Mouse (Mus musculus): Measurements from ENCODE around the gene Vstm4. TPM values are rescaled to one million over a fixed set of nuclear protein-coding genes. Genes with fewer than 3 reads are reported as not detected.

Vstm4 gene
- polyA plus RNA-seq, 1 experiment from 2014 or later = 5.5 TPM

GRCm38 (mm10) chr14:32939217-32939616 lies 82.7 kb downstream of the Vstm4 start:
- no peak for DNase-seq (ENCODE audit: low spot score)
- Histone ChIP-seq H3K27me3 (replicated peaks; ENCODE audit: control insufficient read depth, insufficient read depth, low read length) (no peaks in the 10 kb centered on the region), H3K4me1 (replicated peaks; ENCODE audit: control insufficient read depth, insufficient read depth, low read length) (no peaks in the 10 kb centered on the region), H3K9ac (ENCODE audit: low read depth, low read length) (no peak overlapping the region), H3K4me3 (ENCODE audit: low read depth, low read length) (no peak overlapping the region), H3K27ac (ENCODE audit: low read depth, low read length) (no peak overlapping the region), H3K36me3 (ENCODE audit: control insufficient read depth, insufficient read depth, low read length) (no peaks in the 10 kb centered on the region), H3K4me2 (no peak overlapping the region), H3K9me3 (ENCODE audit: control insufficient read depth, low read length) (no peaks in the 10 kb centered on the region)
- no peak for ATAC-seq (replicated peaks; ENCODE audit: low FRiP score)
- WGBS = 76% methylated on average over 5 of the region's 5 CpGs

- peaks cover 4% of the 10 kb centered on the region; the same call in 1 of the 2 replicates for H3K4me1 ChIP-seq (replicated peaks; ENCODE audit: control insufficient read depth, insufficient read depth, low read length)
Observed at GRCm38 (mm10) chr14:32947512-32947911, 91.0 kb downstream of the Vstm4 start.

GRCm38 (mm10) chr14:32950312-32951301 lies 94.1 kb downstream of the Vstm4 start:
- H3K4me1 ChIP-seq (replicated peaks; ENCODE audit: control insufficient read depth, insufficient read depth, low read length) = peaks cover 4% of the 10 kb centered on the region; the same call in 1 of the 2 replicates
- 68% methylated on average over 20 of the region's 20 CpGs for WGBS
- no peaks in the 10 kb centered on the region for H3K9me3 ChIP-seq (ENCODE audit: control insufficient read depth, low read length)
- no peaks in the 10 kb centered on the region for H3K36me3 ChIP-seq (ENCODE audit: control insufficient read depth, insufficient read depth, low read length)
- DNase-seq (ENCODE audit: low spot score) = no peak
- no peak for ATAC-seq (replicated peaks; ENCODE audit: low FRiP score)
- H3K27ac ChIP-seq (ENCODE audit: low read depth, low read length) = no peak overlapping the region
- no peak overlapping the region for H3K4me3 ChIP-seq (ENCODE audit: low read depth, low read length)
- H3K4me2 ChIP-seq = no peak overlapping the region
- H3K9ac ChIP-seq (ENCODE audit: low read depth, low read length) = no peak overlapping the region
- no peaks in the 10 kb centered on the region; the same call in 1 of the 2 replicates for H3K27me3 ChIP-seq (replicated peaks; ENCODE audit: control insufficient read depth, insufficient read depth, low read length)

More at GRCm38 (mm10) chr14:32947512-32947911, 91.0 kb downstream of the Vstm4 start:
- H3K9ac ChIP-seq (ENCODE audit: low read depth, low read length) = no peak overlapping the region
- no peak overlapping the region for H3K27ac ChIP-seq (ENCODE audit: low read depth, low read length)
- H3K9me3 ChIP-seq (ENCODE audit: control insufficient read depth, low read length) = no peaks in the 10 kb centered on the region
- no peak overlapping the region for H3K4me3 ChIP-seq (ENCODE audit: low read depth, low read length)
- WGBS = 87% methylated on average over 2 of the region's 2 CpGs
- ATAC-seq (replicated peaks; ENCODE audit: low FRiP score) (no peak), DNase-seq (ENCODE audit: low spot score) (no peak)
- no peaks in the 10 kb centered on the region; the same call in 1 of the 2 replicates for H3K27me3 ChIP-seq (replicated peaks; ENCODE audit: control insufficient read depth, insufficient read depth, low read length)
- H3K36me3 ChIP-seq (ENCODE audit: control insufficient read depth, insufficient read depth, low read length) = no peaks in the 10 kb centered on the region
- no peak overlapping the region for H3K4me2 ChIP-seq

GRCm38 (mm10) chr14:32956486-32956885 lies 99.9 kb downstream of the Vstm4 start:
- DNase-seq (ENCODE audit: low spot score) (no peak), ATAC-seq (replicated peaks; ENCODE audit: low FRiP score) (no peak)
- H3K36me3 ChIP-seq (ENCODE audit: control insufficient read depth, insufficient read depth, low read length) = no peaks in the 10 kb centered on the region
- no peak overlapping the region for H3K4me2 ChIP-seq
- H3K27me3 ChIP-seq (replicated peaks; ENCODE audit: control insufficient read depth, insufficient read depth, low read length) = no peaks in the 10 kb centered on the region
- no peak overlapping the region for H3K27ac ChIP-seq (ENCODE audit: low read depth, low read length)
- H3K9ac ChIP-seq (ENCODE audit: low read depth, low read length) = no peak overlapping the region
- WGBS = 74% methylated on average over 8 of the region's 8 CpGs
- peaks cover 4% of the 10 kb centered on the region for H3K4me1 ChIP-seq (replicated peaks; ENCODE audit: control insufficient read depth, insufficient read depth, low read length)
- no peak overlapping the region for H3K4me3 ChIP-seq (ENCODE audit: low read depth, low read length)
- H3K9me3 ChIP-seq (ENCODE audit: control insufficient read depth, low read length) = no peaks in the 10 kb centered on the region

GRCm38 (mm10) chr14:32958671-32959070 lies 102.1 kb downstream of the Vstm4 start:
- H3K27ac ChIP-seq (ENCODE audit: low read depth, low read length) = no peak overlapping the region
- DNase-seq (ENCODE audit: low spot score) (no peak), ATAC-seq (replicated peaks; ENCODE audit: low FRiP score) (no peak)
- H3K4me3 ChIP-seq (ENCODE audit: low read depth, low read length) = no peak overlapping the region
- no peak overlapping the region for H3K9ac ChIP-seq (ENCODE audit: low read depth, low read length)
- 56% methylated on average over 8 of the region's 8 CpGs for WGBS
- no peaks in the 10 kb centered on the region for H3K27me3 ChIP-seq (replicated peaks; ENCODE audit: control insufficient read depth, insufficient read depth, low read length)
- H3K9me3 ChIP-seq (ENCODE audit: control insufficient read depth, low read length) = no peaks in the 10 kb centered on the region
- no peaks in the 10 kb centered on the region for H3K36me3 ChIP-seq (ENCODE audit: control insufficient read depth, insufficient read depth, low read length)
- no peak overlapping the region for H3K4me2 ChIP-seq
- H3K4me1 ChIP-seq (replicated peaks; ENCODE audit: control insufficient read depth, insufficient read depth, low read length) = peaks cover 2% of the 10 kb centered on the region

GRCm38 (mm10) chr14:32960481-32960880 lies 103.9 kb downstream of the Vstm4 start:
- ATAC-seq (replicated peaks; ENCODE audit: low FRiP score) = no peak
- WGBS = 43% methylated on average over 5 of the region's 5 CpGs
- no peaks in the 10 kb centered on the region for H3K9me3 ChIP-seq (ENCODE audit: control insufficient read depth, low read length)
- no peak overlapping the region for H3K4me3 ChIP-seq (ENCODE audit: low read depth, low read length)
- H3K27me3 ChIP-seq (replicated peaks; ENCODE audit: control insufficient read depth, insufficient read depth, low read length) = no peaks in the 10 kb centered on the region
- H3K27ac ChIP-seq (ENCODE audit: low read depth, low read length) = no peak overlapping the region
- H3K36me3 ChIP-seq (ENCODE audit: control insufficient read depth, insufficient read depth, low read length) = no peaks in the 10 kb centered on the region
- DNase-seq (ENCODE audit: low spot score) = peak; percentile 50
- no peak overlapping the region for H3K9ac ChIP-seq (ENCODE audit: low read depth, low read length)
- H3K4me2 ChIP-seq = no peak overlapping the region
- peaks cover 2% of the 10 kb centered on the region for H3K4me1 ChIP-seq (replicated peaks; ENCODE audit: control insufficient read depth, insufficient read depth, low read length)

- 76% methylated on average over 10 of the region's 10 CpGs for WGBS
- Histone ChIP-seq H3K4me1 (replicated peaks; ENCODE audit: control insufficient read depth, insufficient read depth, low read length) (no peaks in the 10 kb centered on the region), H3K9me3 (ENCODE audit: control insufficient read depth, low read length) (no peaks in the 10 kb centered on the region), H3K27me3 (replicated peaks; ENCODE audit: control insufficient read depth, insufficient read depth, low read length) (no peaks in the 10 kb centered on the region), H3K4me2 (no peak overlapping the region), H3K9ac (ENCODE audit: low read depth, low read length) (no peak overlapping the region), H3K4me3 (ENCODE audit: low read depth, low read length) (no peak overlapping the region), H3K27ac (ENCODE audit: low read depth, low read length) (no peak overlapping the region), H3K36me3 (ENCODE audit: control insufficient read depth, insufficient read depth, low read length) (no peaks in the 10 kb centered on the region)
- ATAC-seq (replicated peaks; ENCODE audit: low FRiP score) = no peak
- DNase-seq (ENCODE audit: low spot score) = no peak
Observed at GRCm38 (mm10) chr14:32964742-32965141, 108.2 kb downstream of the Vstm4 start.

- no peak overlapping the region for H3K4me3 ChIP-seq (ENCODE audit: low read depth, low read length)
- H3K36me3 ChIP-seq (ENCODE audit: control insufficient read depth, insufficient read depth, low read length) = no peaks in the 10 kb centered on the region
- no peak overlapping the region for H3K4me2 ChIP-seq
- DNase-seq (ENCODE audit: low spot score) (no peak), ATAC-seq (replicated peaks; ENCODE audit: low FRiP score) (no peak; the same call in 1 of the 2 replicates)
- no peaks in the 10 kb centered on the region for H3K4me1 ChIP-seq (replicated peaks; ENCODE audit: control insufficient read depth, insufficient read depth, low read length)
- 76% methylated on average over 9 of the region's 9 CpGs for WGBS
- H3K27ac ChIP-seq (ENCODE audit: low read depth, low read length) = no peak overlapping the region
- no peaks in the 10 kb centered on the region for H3K27me3 ChIP-seq (replicated peaks; ENCODE audit: control insufficient read depth, insufficient read depth, low read length)
- H3K9me3 ChIP-seq (ENCODE audit: control insufficient read depth, low read length) = no peaks in the 10 kb centered on the region
- H3K9ac ChIP-seq (ENCODE audit: low read depth, low read length) = no peak overlapping the region
Observed at GRCm38 (mm10) chr14:32970700-32971099, 114.1 kb downstream of the Vstm4 start.
